Mouse (Mus musculus) ES-Bruce4 (cell line): ENCODE results near the gene Nfrkb.

Source experiments
- CTCF ChIP-seq: IDR thresholded peaks from one replicate; pipeline ENCODE4 v1.8.1; 2011; ENCODE audit warnings: low read depth, low read length
- POLR2A ChIP-seq: IDR thresholded peaks from one replicate; pipeline ENCODE4 v1.8.1; 2011; ENCODE audit warnings: low read length; ENCODE audit not compliant: insufficient read depth

DNA sequence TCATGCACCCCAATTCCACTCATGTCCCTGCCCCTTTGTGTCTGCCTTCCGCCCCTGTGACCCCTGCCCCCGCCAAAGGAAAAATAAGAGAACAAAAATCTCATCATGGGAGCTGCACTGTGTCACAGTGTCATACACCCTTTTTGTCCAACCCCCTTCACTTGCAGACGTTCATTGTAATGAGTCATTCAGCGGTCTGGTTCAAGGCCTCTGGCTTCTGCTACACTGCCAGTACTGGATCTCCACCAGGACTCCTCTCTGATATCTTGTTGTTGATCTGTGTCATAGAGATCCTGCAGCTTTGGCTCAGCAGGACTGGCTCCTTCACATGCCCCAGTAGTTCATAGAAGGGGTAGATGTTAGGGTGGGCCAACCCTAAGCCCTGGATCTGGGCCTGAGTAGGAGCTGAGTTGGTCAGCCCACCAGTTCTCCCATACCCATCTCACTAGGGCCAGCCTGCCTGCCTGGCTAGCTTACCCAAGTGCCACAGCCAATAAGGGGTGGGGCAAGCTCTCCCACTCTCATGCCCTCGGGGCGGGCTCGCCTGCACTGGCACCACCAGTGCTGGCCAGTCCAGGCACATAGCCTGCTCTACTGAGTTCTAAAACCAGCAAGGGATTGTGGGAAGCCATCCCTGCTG, 46.5 kb downstream of the Nfrkb start:
- TF ChIP-seq POLR2A (no peak), CTCF (no peak)
